Mouse (Mus musculus) thymus, postnatal 0 days (tissue): ENCODE data around the gene Dut. TPM values are rescaled to one million over a fixed set of nuclear protein-coding genes. Genes with fewer than 3 reads are reported as not detected.
"Not testable (repeated sequence)": the region's sequence is repeated elsewhere in the genome, so short reads cannot be mapped to it uniquely, and the experiment has no call there.

Experiments used
- DNase-seq: peaks from one replicate; pipeline ENCODE4 v3.0.0-alpha.2; 2015; ENCODE audit warnings: low spot score
- polyA plus RNA-seq: library from polyadenylated mRNA; unstranded; fragments of >200 nt; fragmentation: Nextera tagmentation; extraction: Ambion mirVana; gene quantifications from 2 replicates; pipeline ENCODE4 v1.2.1, GENCODE M21; 2015

Gene Dut
- polyA plus RNA-seq, 1 experiment from 2014 or later = 384 TPM

- DNase-seq = no peak
These were observed 7.6 kb downstream of the Dut start for GRCm38 (mm10) chr2:125254630-125255029.

GRCm38 (mm10) chr2:125255886-125256285 is 8.9 kb downstream of the Dut start:
- DNase-seq = no peak

- peak; percentile 38 for DNase-seq
These were observed 12.5 kb downstream of the Dut start for GRCm38 (mm10) chr2:125259230-125260120.

- no peak for DNase-seq
These were observed 13.3 kb downstream of the Dut start for GRCm38 (mm10) chr2:125260326-125260725.

GRCm38 (mm10) chr2:125263056-125263455 is 16.1 kb downstream of the Dut start:
- no peak for DNase-seq

GRCm38 (mm10) chr2:125263753-125264152 is 16.8 kb downstream of the Dut start:
- no peak for DNase-seq

GRCm38 (mm10) chr2:125268876-125269275 is 21.9 kb downstream of the Dut start:
- no peak for DNase-seq

- DNase-seq = no peak
These were observed 28.6 kb downstream of the Dut start for GRCm38 (mm10) chr2:125275617-125276016.

- DNase-seq = no peak
These were observed 29.7 kb downstream of the Dut start for GRCm38 (mm10) chr2:125276692-125277091.

- no peak for DNase-seq
These were observed 31.5 kb downstream of the Dut start for GRCm38 (mm10) chr2:125278474-125278873.

GRCm38 (mm10) chr2:125279995-125280394 is 33.0 kb downstream of the Dut start:
- not testable (repeated sequence) for DNase-seq

GRCm38 (mm10) chr2:125282334-125283206 is 35.6 kb downstream of the Dut start:
- no peak for DNase-seq

GRCm38 (mm10) chr2:125285777-125286176 is 38.8 kb downstream of the Dut start:
- DNase-seq = no peak

GRCm38 (mm10) chr2:125290197-125290965 is 43.4 kb downstream of the Dut start:
- no peak for DNase-seq

GRCm38 (mm10) chr2:125291101-125291500 is 44.1 kb downstream of the Dut start:
- DNase-seq = no peak

GRCm38 (mm10) chr2:125292616-125293015 is 45.6 kb downstream of the Dut start:
- DNase-seq = no peak

- no peak for DNase-seq
These were observed 47.0 kb downstream of the Dut start for GRCm38 (mm10) chr2:125293969-125294491.

GRCm38 (mm10) chr2:125295526-125295925 is 48.5 kb downstream of the Dut start:
- no peak for DNase-seq

GRCm38 (mm10) chr2:125298841-125299240 is 51.9 kb downstream of the Dut start:
- no peak for DNase-seq

GRCm38 (mm10) chr2:125301877-125302624 is 55.1 kb downstream of the Dut start:
- DNase-seq = no peak

GRCm38 (mm10) chr2:125302625-125302924 is 55.6 kb downstream of the Dut start:
- DNase-seq = no peak
